Mouse (Mus musculus) forebrain, embryonic 10.5 days (tissue): ENCODE results near the gene E330021D16Rik. TPM values are rescaled to one million over a fixed set of nuclear protein-coding genes. Genes with fewer than 3 reads are reported as not detected.

Experiments
- DNase-seq: peaks from one replicate; pipeline ENCODE4 v3.0.0-alpha.2; 2017; ENCODE audit warnings: low spot score; ENCODE audit errors: extremely low spot score
- H3K27ac ChIP-seq: fragments of 300-500 bp; sonication (generic); 2 replicates; pipeline ENCODE4 v1.5.1; 2016; ENCODE audit warnings: mild to moderate bottlenecking
- H3K27me3 ChIP-seq: fragments of 300-500 bp; sonication (generic); 2 replicates; pipeline ENCODE4 v1.6.1; 2016; ENCODE audit warnings: mild to moderate bottlenecking; ENCODE audit not compliant: poor library complexity, severe bottlenecking
- H3K36me3 ChIP-seq: fragments of 300-500 bp; sonication (generic); replicated peaks from 2 replicates; pipeline ENCODE4 v1.6.1; 2016; ENCODE audit warnings: mild to moderate bottlenecking, moderate library complexity
- H3K4me1 ChIP-seq: fragments of 300-500 bp; sonication (generic); 2 replicates; pipeline ENCODE4 v1.6.1; 2016
- H3K4me3 ChIP-seq: fragments of 300-500 bp; sonication (generic); 2 replicates; pipeline ENCODE4 v1.5.1; 2016; ENCODE audit warnings: mild to moderate bottlenecking, moderate library complexity
- H3K9me3 ChIP-seq: fragments of 300-500 bp; sonication (generic); 2 replicates; pipeline ENCODE4 v1.6.1; 2016; ENCODE audit warnings: mild to moderate bottlenecking, moderate library complexity
- WGBS: fragments of 180-500 bp; shearing (Covaris S2); methylation state at CpG from one replicate; pipeline ENCODE4 v1.1.7; 2016; 5-methylcytosine and 5-hydroxymethylcytosine counted together
- polyA plus RNA-seq: library from polyadenylated mRNA; unstranded; fragments of >200 nt; fragmentation: Nextera tagmentation; extraction: Ambion mirVana; gene quantifications from 2 replicates; pipeline ENCODE4 v1.2.1, GENCODE M21; 2016

Gene E330021D16Rik
- polyA plus RNA-seq, 1 experiment from 2014 or later: not detected

- Histone ChIP-seq H3K4me3 (no peak overlapping the region), H3K4me1 (no peaks in the 10 kb centered on the region), H3K27ac (no peak overlapping the region), H3K27me3 (no peaks in the 10 kb centered on the region), H3K9me3 (no peaks in the 10 kb centered on the region), H3K36me3 (no peaks in the 10 kb centered on the region)
- peak; percentile 73 for DNase-seq
- 43% methylated on average over 11 of the region's 11 CpGs for WGBS
Measured at GRCm38 (mm10) chr6:136353399-136354184, 61.8 kb downstream of the E330021D16Rik start.

Other genes starting within 250 kb of the E330021D16Rik start
- gene Grin2b, start 242.1 kb downstream of the E330021D16Rik start, polyA plus RNA-seq: 0.31 TPM in 1 of 2 replicates, not detected in the other
- gene Gm8994, start 88.0 kb downstream of the E330021D16Rik start, polyA plus RNA-seq: not detected in 2 replicates
- 44.2 and 46.7 TPM in 2 replicates for gene Atf7ip, start 90.6 kb upstream of the E330021D16Rik start, polyA plus RNA-seq
- gene Plbd1, start 246.4 kb upstream of the E330021D16Rik start, polyA plus RNA-seq: 1.0 and 1.1 TPM in 2 replicates